Mouse (Mus musculus) E14TG2a.4 (cell line): Measurements from ENCODE around the gene Henmt1.

Experiments
- H3K27me3 ChIP-seq: 2 replicates; pipeline ENCODE4 v1.6.1; 2014; ENCODE audit warnings: low read length, control low read depth; ENCODE audit not compliant: insufficient read depth
- H3K36me3 ChIP-seq: 2 replicates; pipeline ENCODE4 v1.6.1; 2014; ENCODE audit warnings: low read length, control low read depth; ENCODE audit not compliant: insufficient read depth
- H3K4me1 ChIP-seq: replicated peaks from 2 replicates; pipeline ENCODE4 v1.6.1; 2014; ENCODE audit warnings: low read depth, low read length, control low read depth
- H3K4me3 ChIP-seq: replicated peaks from 2 replicates; pipeline ENCODE4 v1.5.1; 2014; ENCODE audit warnings: mild to moderate bottlenecking, low read length
- H3K9me3 ChIP-seq: 2 replicates; pipeline ENCODE4 v1.6.1; 2014; ENCODE audit warnings: low read length, control low read depth
- CTCF ChIP-seq: conservative IDR thresholded peaks from 2 replicates; pipeline ENCODE4 v1.5.1; 2014; ENCODE audit warnings: low read length
- NANOG ChIP-seq: IDR thresholded peaks from 2 replicates; pipeline ENCODE4 v1.6.1; 2014; ENCODE audit warnings: borderline replicate concordance, low read length, mixed read lengths
- POU5F1 ChIP-seq: IDR thresholded peaks from 2 replicates; pipeline ENCODE4 v1.6.1; 2014; ENCODE audit warnings: low read length, borderline replicate concordance

The Henmt1 gene

GRCm38 (mm10) chr3:108997284-108997683 lies 57.6 kb downstream of the Henmt1 start:
- Histone ChIP-seq H3K36me3 (no peaks in the 10 kb centered on the region), H3K4me3 (no peak overlapping the region), H3K27me3 (peaks cover 2% of the 10 kb centered on the region; the same call in 1 of the 2 replicates), H3K9me3 (peaks cover 11% of the 10 kb centered on the region), H3K4me1 (no peaks in the 10 kb centered on the region)
- TF ChIP-seq CTCF = no peak
- no peak for TF ChIP-seq POU5F1
- no peak for TF ChIP-seq NANOG

GRCm38 (mm10) chr3:108997762-108998161 lies 58.1 kb downstream of the Henmt1 start:
- no peak for TF ChIP-seq CTCF
- H3K27me3 ChIP-seq = peaks cover 2% of the 10 kb centered on the region; the same call in 1 of the 2 replicates
- peaks cover 11% of the 10 kb centered on the region for H3K9me3 ChIP-seq
- no peak overlapping the region for H3K4me3 ChIP-seq
- H3K36me3 ChIP-seq = no peaks in the 10 kb centered on the region
- H3K4me1 ChIP-seq = no peaks in the 10 kb centered on the region

GRCm38 (mm10) chr3:108999173-108999572 lies 59.5 kb downstream of the Henmt1 start:
- TF ChIP-seq POU5F1 (no peak), NANOG (no peak), CTCF (no peak)
- no peaks in the 10 kb centered on the region for H3K27me3 ChIP-seq
- no peaks in the 10 kb centered on the region for H3K36me3 ChIP-seq
- no peak overlapping the region for H3K4me3 ChIP-seq
- H3K4me1 ChIP-seq = no peaks in the 10 kb centered on the region
- peaks cover 11% of the 10 kb centered on the region for H3K9me3 ChIP-seq

GRCm38 (mm10) chr3:109005777-109006176 lies 66.1 kb downstream of the Henmt1 start:
- Histone ChIP-seq H3K4me3 (no peak overlapping the region), H3K36me3 (no peaks in the 10 kb centered on the region), H3K27me3 (no peaks in the 10 kb centered on the region), H3K9me3 (peaks cover 7% of the 10 kb centered on the region), H3K4me1 (no peaks in the 10 kb centered on the region)
- no peak for TF ChIP-seq CTCF

- no peaks in the 10 kb centered on the region for H3K36me3 ChIP-seq
- H3K9me3 ChIP-seq = no peaks in the 10 kb centered on the region
- no peak for TF ChIP-seq POU5F1
- TF ChIP-seq NANOG = no peak
- TF ChIP-seq CTCF = no peak
These were observed 68.5 kb downstream of the Henmt1 start for GRCm38 (mm10) chr3:109008180-109008579.

More at GRCm38 (mm10) chr3:109008180-109008579, 68.5 kb downstream of the Henmt1 start:
- H3K4me3 ChIP-seq = no peak overlapping the region
- no peaks in the 10 kb centered on the region for H3K27me3 ChIP-seq
- no peaks in the 10 kb centered on the region for H3K4me1 ChIP-seq
